Mouse (Mus musculus): ENCODE measurements around the gene Olfr785. TPM values are rescaled to one million over a fixed set of nuclear protein-coding genes. Genes with fewer than 3 reads are reported as not detected.
"Not testable (repeated sequence)": the region's sequence is repeated elsewhere in the genome, so short reads cannot be mapped to it uniquely, and the experiment has no call there.

Gene Olfr785
- total RNA-seq (2021): not detected
- long read RNA-seq: 0 reads

GRCm38 (mm10) chr10:129405126-129405525 lies at the start of gene Olfr785:
TSS of gene Olfr785 (plus strand) at chr10:129405426.
- no peak for DNase-seq (ENCODE audit: low spot score in 2 of 2)

GRCm38 (mm10) chr10:129356496-129356895 lies 48.7 kb upstream of the Olfr785 start:
- DNase-seq (ENCODE audit: low spot score in 2 of 2): not testable (repeated sequence)

GRCm38 (mm10) chr10:129357307-129357706 lies 47.9 kb upstream of the Olfr785 start:
- DNase-seq (ENCODE audit: low spot score in 2 of 2): peak; percentile 5 to 15

- DNase-seq (ENCODE audit: low spot score in 2 of 2): not testable (repeated sequence)
Measured at GRCm38 (mm10) chr10:129374051-129374450, 31.2 kb upstream of the Olfr785 start.

GRCm38 (mm10) chr10:129383783-129384182 lies 21.4 kb upstream of the Olfr785 start, which contains the start of gene Olfr784:
TSS of gene Olfr784 (plus strand) at chr10:129384083.
- no peak for DNase-seq (ENCODE audit: low spot score in 2 of 2)

- DNase-seq (ENCODE audit: low spot score in 2 of 2): no peak
Measured at GRCm38 (mm10) chr10:129400892-129401291, 4.3 kb upstream of the Olfr785 start.

GRCm38 (mm10) chr10:129427006-129427405 lies 21.8 kb downstream of the Olfr785 start, which contains the start of gene Olfr786:
TSS of gene Olfr786 (plus strand) at chr10:129427306.
- no peak for DNase-seq (ENCODE audit: low spot score in 2 of 2)

Other genes with a start within 250 kb of the Olfr785 start
- not detected for gene Olfr771, start 240.7 kb upstream of the Olfr785 start, total RNA-seq (2021)
- not detected for gene Olfr772, start 227.5 kb upstream of the Olfr785 start, total RNA-seq (2021)
- not detected for gene Olfr773, start 218.0 kb upstream of the Olfr785 start, total RNA-seq (2021)
- not detected for gene Olfr774, start 169.2 kb upstream of the Olfr785 start, total RNA-seq (2021)
- gene Olfr775, start 157.0 kb upstream of the Olfr785 start, total RNA-seq (2021): not detected
- not detected for gene Olfr776, start 146.3 kb upstream of the Olfr785 start, total RNA-seq (2021)
- not detected for gene Olfr777, start 133.9 kb upstream of the Olfr785 start, total RNA-seq (2021)
- not detected for gene Olfr780, start 87.3 kb upstream of the Olfr785 start, total RNA-seq (2021)
- gene Olfr781, start 76.6 kb upstream of the Olfr785 start, total RNA-seq (2021): not detected
- not detected for gene Olfr782, start 56.6 kb upstream of the Olfr785 start, total RNA-seq (2021)
- under 1 TPM in 1 of 2 experiments, not detected in 1; 0.18 TPM for gene Olfr784, start 21.3 kb upstream of the Olfr785 start, total RNA-seq (2021)
- not detected for gene Olfr786, start 21.9 kb downstream of the Olfr785 start, total RNA-seq (2021)
- gene Olfr787, start 56.4 kb downstream of the Olfr785 start, total RNA-seq (2021): not detected
- not detected for gene Olfr788, start 65.6 kb downstream of the Olfr785 start, total RNA-seq (2021)
- gene Olfr789, start 79.3 kb downstream of the Olfr785 start, total RNA-seq (2021): not detected
- gene Olfr790, start 93.1 kb downstream of the Olfr785 start, total RNA-seq (2021): not detected
- not detected for gene Olfr791, start 116.4 kb downstream of the Olfr785 start, total RNA-seq (2021)
- gene Olfr792, start 133.7 kb downstream of the Olfr785 start, total RNA-seq (2021): not detected
- gene Olfr794, start 162.2 kb downstream of the Olfr785 start, total RNA-seq (2021): not detected
- gene Olfr796, start 207.1 kb downstream of the Olfr785 start, total RNA-seq (2021): not detected
- gene Olfr798, start 222.5 kb downstream of the Olfr785 start, total RNA-seq (2021): not detected
- not detected for gene Olfr799, start 232.1 kb downstream of the Olfr785 start, total RNA-seq (2021)